Comparison of ENCODE assay signal across 22 mouse cellular contexts in genomic region chr6:38755961-38756360, GRCm38 (mm10).
DNase-seq lines count a peak whose midpoint lies in the region; ATAC-seq and TF ChIP-seq lines count a peak whose summit lies in the region.
"Had no signal": no experiment of that assay in that cellular context is flagged by ENCODE, and none has a peak within 500 bp of the region (broad histone marks: within the 10 kb centered on the region; RNA-seq: fewer than 3 reads in every experiment).

No protein-coding gene starts in this region.

- no peak for DNase-seq in heart, adult 2 months
- DNase-seq in intestine, embryonic 14.5 days (ENCODE audit: low spot score), result peak; percentile 12
- DNase-seq in cerebellum, adult 11 months, result no peak
- DNase-seq: adrenal gland, adult 2 months; adrenal gland, postnatal 10 days; adrenal gland, postnatal 25 days; cerebellum, adult 18-20 months; cerebellum, adult 8-10 months; cerebellum, adult 9-11 months; cerebellum, postnatal 14 days; cerebellum, postnatal 36 days; embryo, embryonic 11 days had no signal

- no peak overlapping the region for H3K4me3 ChIP-seq in heart, adult 2 months
- no peak overlapping the region for H3K4me3 ChIP-seq in heart, embryonic 12.5 days
- no peak overlapping the region for H3K4me3 ChIP-seq in intestine, embryonic 14.5 days (ENCODE audit: low read depth, low read length)
- H3K4me3 ChIP-seq in intestine, embryonic 16.5 days (ENCODE audit: low read length), result no peak overlapping the region
- H3K4me3 ChIP-seq in brown adipose tissue, adult 24 weeks (ENCODE audit: insufficient read depth, low read depth, low read length), result no peak overlapping the region
- H3K4me3 ChIP-seq: embryonic facial prominence, embryonic 13.5 days; embryonic facial prominence, embryonic 15.5 days; erythroblast, embryonic 14.5 days; forebrain, embryonic 10.5 days; forebrain, embryonic 12.5 days had no signal

- no peaks in the 10 kb centered on the region for H3K27me3 ChIP-seq in heart, adult 2 months (ENCODE audit: control insufficient read depth, insufficient read depth, low read length)
- H3K27me3 ChIP-seq in heart, embryonic 12.5 days (replicated peaks), result no peaks in the 10 kb centered on the region
- H3K27me3 ChIP-seq in intestine, embryonic 14.5 days (replicated peaks; ENCODE audit: control insufficient read depth, insufficient read depth, low read length), result no peaks in the 10 kb centered on the region
- H3K27me3 ChIP-seq in intestine, embryonic 16.5 days (replicated peaks; ENCODE audit: control insufficient read depth, insufficient read depth, low read length), result no peaks in the 10 kb centered on the region
- H3K27me3 ChIP-seq: embryonic facial prominence, embryonic 13.5 days; embryonic facial prominence, embryonic 15.5 days; forebrain, embryonic 12.5 days had no signal

- H3K27ac ChIP-seq in heart, adult 2 months, result peak overlapping the region; percentile 80
- no peak overlapping the region for H3K27ac ChIP-seq in heart, embryonic 12.5 days (ENCODE audit: poor library complexity, severe bottlenecking)
- H3K27ac ChIP-seq in intestine, embryonic 14.5 days (ENCODE audit: low read depth), result no peak overlapping the region
- no peak overlapping the region for H3K27ac ChIP-seq in intestine, embryonic 16.5 days (ENCODE audit: low read length)
- H3K27ac ChIP-seq in brown adipose tissue, adult 24 weeks (replicated peaks; ENCODE audit: low read depth, low read length), result peak overlapping the region; percentile 62
- H3K27ac ChIP-seq: embryonic facial prominence, embryonic 13.5 days; embryonic facial prominence, embryonic 15.5 days; forebrain, embryonic 10.5 days; forebrain, embryonic 12.5 days had no signal

- no peak for TF ChIP-seq POLR2A in heart, adult 2 months (IDR thresholded peaks at IDR 0.05; ENCODE audit: insufficient read depth, low read depth, low read length)

- H3K36me3 ChIP-seq in heart, adult 2 months (ENCODE audit: control insufficient read depth, insufficient read depth, low read length), result peaks cover 8% of the 10 kb centered on the region
- no peaks in the 10 kb centered on the region for H3K36me3 ChIP-seq in heart, embryonic 12.5 days
- no peaks in the 10 kb centered on the region for H3K36me3 ChIP-seq in intestine, embryonic 14.5 days (ENCODE audit: control insufficient read depth, insufficient read depth, low read length)
- no peaks in the 10 kb centered on the region for H3K36me3 ChIP-seq in intestine, embryonic 16.5 days (ENCODE audit: control insufficient read depth, insufficient read depth, low read length)
- H3K36me3 ChIP-seq: embryonic facial prominence, embryonic 13.5 days; embryonic facial prominence, embryonic 15.5 days had no signal

- intact Hi-C loops in heart, adult 2 months (cut with DNase I), result no loop called here

- no peaks in the 10 kb centered on the region for H3K9me3 ChIP-seq in heart, embryonic 12.5 days (replicated peaks)
- H3K9me3 ChIP-seq in intestine, embryonic 14.5 days (ENCODE audit: control insufficient read depth, low read length), result no peaks in the 10 kb centered on the region
- no peaks in the 10 kb centered on the region for H3K9me3 ChIP-seq in intestine, embryonic 16.5 days (ENCODE audit: control insufficient read depth, low read length)
- H3K9me3 ChIP-seq: embryonic facial prominence, embryonic 13.5 days; embryonic facial prominence, embryonic 15.5 days; forebrain, embryonic 10.5 days; forebrain, embryonic 12.5 days had no signal

- H3K4me2 ChIP-seq in heart, embryonic 12.5 days, result no peak overlapping the region
- no peak overlapping the region for H3K4me2 ChIP-seq in intestine, embryonic 14.5 days (ENCODE audit: low read length)
- H3K4me2 ChIP-seq in intestine, embryonic 16.5 days (ENCODE audit: low read depth, low read length), result no peak overlapping the region
- H3K4me2 ChIP-seq: embryonic facial prominence, embryonic 13.5 days; embryonic facial prominence, embryonic 15.5 days; forebrain, embryonic 12.5 days had no signal

- no peak for TF ChIP-seq EP300 in heart, adult 2 months (IDR thresholded peaks at IDR 0.05; ENCODE audit: insufficient read depth, low read depth, low read length)

- WGBS in heart, adult 2 months, result 79% methylated on average over 2 of the region's 2 CpGs
- 69% methylated on average over 2 of the region's 2 CpGs for WGBS in heart, embryonic 12.5 days
- 83% methylated on average over 2 of the region's 2 CpGs for WGBS in intestine, embryonic 14.5 days
- WGBS in intestine, embryonic 16.5 days, result 80% methylated on average over 2 of the region's 2 CpGs

- H3K4me1 ChIP-seq in heart, adult 2 months (ENCODE audit: control insufficient read depth, insufficient read depth, low read length), result peaks cover 12% of the 10 kb centered on the region
- H3K4me1 ChIP-seq in heart, embryonic 12.5 days (replicated peaks), result peaks cover 57% of the 10 kb centered on the region
- peaks cover 8% of the 10 kb centered on the region; the same call in 1 of the 2 replicates for H3K4me1 ChIP-seq in intestine, embryonic 14.5 days (replicated peaks; ENCODE audit: control insufficient read depth, insufficient read depth, low read length)
- H3K4me1 ChIP-seq in intestine, embryonic 16.5 days (ENCODE audit: control insufficient read depth, insufficient read depth, low read length), result peaks cover 13% of the 10 kb centered on the region
- H3K4me1 ChIP-seq in brown adipose tissue, adult 24 weeks (ENCODE audit: control insufficient read depth, insufficient read depth, insufficient read length, low read length), result peaks cover 41% of the 10 kb centered on the region

- ATAC-seq in heart, embryonic 12.5 days (ENCODE audit: insufficient number of reproducible peaks, low FRiP score), result no peak
- no peak for ATAC-seq in intestine, embryonic 14.5 days (replicated peaks; ENCODE audit: low FRiP score, low TSS enrichment, low read depth)
- no peak for ATAC-seq in intestine, embryonic 16.5 days
- ATAC-seq: forebrain, embryonic 14.5 days; forebrain, embryonic 16.5 days had no signal

- H3K79me2 ChIP-seq in heart, adult 2 months (replicated peaks; ENCODE audit: control insufficient read depth, insufficient read depth, low read length), result no peaks in the 10 kb centered on the region

- no peak for TF ChIP-seq CTCF in heart, adult 2 months (IDR thresholded peaks at IDR 0.05)

- H3K9ac ChIP-seq in heart, adult 2 months (ENCODE audit: low read depth, low read length), result no peak overlapping the region
- H3K9ac ChIP-seq in heart, embryonic 12.5 days, result no peak overlapping the region
- H3K9ac ChIP-seq in intestine, embryonic 14.5 days (ENCODE audit: low read length), result no peak overlapping the region
- H3K9ac ChIP-seq in intestine, embryonic 16.5 days (ENCODE audit: low read depth, low read length), result no peak overlapping the region
- H3K9ac ChIP-seq: embryonic facial prominence, embryonic 13.5 days; embryonic facial prominence, embryonic 15.5 days; forebrain, embryonic 12.5 days had no signal

Comparison
In these comparisons a context has a peak if more than half of its experiments do, and no peak if none do; other contexts are left out.
1. H3K27ac ChIP-seq: peak in heart, adult 2 months (single experiment) and brown adipose tissue, adult 24 weeks (single experiment); none in heart, embryonic 12.5 days (single experiment), intestine, embryonic 14.5 days (single experiment) and intestine, embryonic 16.5 days (single experiment).